Mouse (Mus musculus) G1E (cell line): ENCODE results near the gene Gm10722.
"Not testable (repeated sequence)": the region's sequence is repeated elsewhere in the genome, so short reads cannot be mapped to it uniquely, and the experiment has no call there.

Source experiments
- CTCF ChIP-seq: IDR thresholded peaks from 2 replicates; pipeline ENCODE4 v1.5.1; 2012; ENCODE audit warnings: low read depth, low read length, inconsistent platforms, mixed read lengths
- GATA1 ChIP-seq: IDR thresholded peaks from 2 replicates; pipeline ENCODE4 v1.6.1; 2012; ENCODE audit warnings: borderline replicate concordance, low read length, inconsistent platforms, mixed read lengths
- GATA2 ChIP-seq: IDR thresholded peaks from 2 replicates; pipeline ENCODE4 v1.6.1; 2012; ENCODE audit warnings: low read depth, low read length, inconsistent platforms, borderline replicate concordance
- TAL1 ChIP-seq: conservative IDR thresholded peaks from 2 replicates; pipeline ENCODE4 v1.6.1; 2012; ENCODE audit warnings: low read depth, low read length, inconsistent platforms, mixed read lengths

GRCm38 (mm10) chr9:3001006-3001405, 284 bp downstream of the Gm10722 start:
- not testable (repeated sequence) for TF ChIP-seq CTCF, GATA2, GATA1, TAL1
